Mouse (Mus musculus): Measurements from ENCODE around the gene Calm3. TPM values are rescaled to one million over a fixed set of nuclear protein-coding genes. Genes with fewer than 3 reads are reported as not detected.

Calm3 gene
- polyA plus RNA-seq, 1 experiment from 2014 or later: 333 TPM

DNA sequence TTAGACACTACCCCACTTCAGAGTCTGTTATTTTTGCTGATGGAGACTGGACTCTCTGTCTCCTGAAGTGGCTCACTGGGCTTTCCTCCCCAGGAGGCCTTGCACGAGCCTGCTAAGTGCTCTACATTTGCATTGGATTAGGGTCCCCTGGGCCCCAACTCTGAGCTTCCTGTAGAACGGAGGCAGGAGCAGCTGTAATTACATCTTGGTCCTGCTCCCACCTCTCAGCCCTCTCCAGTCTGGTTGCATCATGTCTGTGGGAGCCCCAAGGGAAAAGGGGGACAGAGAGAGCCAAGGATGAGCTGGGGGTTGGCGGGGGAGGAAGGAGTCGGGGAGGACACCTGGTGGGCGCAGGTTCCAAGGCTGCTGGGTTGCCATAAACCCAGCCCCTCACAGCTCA lies 23.4 kb downstream of the Calm3 start:
- no peaks in the 10 kb centered on the region for H3K27me3 ChIP-seq (replicated peaks; ENCODE audit: control insufficient read depth, insufficient read depth, low read length)
- no peaks in the 10 kb centered on the region for H3K36me3 ChIP-seq (ENCODE audit: control insufficient read depth, insufficient read depth)
- ATAC-seq: no peak
- no peak overlapping the region for H3K4me2 ChIP-seq (ENCODE audit: low read length)
- no peak overlapping the region for H3K4me3 ChIP-seq (replicated peaks; ENCODE audit: low read length)
- WGBS: 24% methylated on average over 5 of the region's 5 CpGs
- no peaks in the 10 kb centered on the region for H3K9me3 ChIP-seq (ENCODE audit: control insufficient read depth, low read length)
- peaks cover 3% of the 10 kb centered on the region for H3K4me1 ChIP-seq (replicated peaks; ENCODE audit: control insufficient read depth, insufficient read depth, low read length)
- no peak overlapping the region for H3K27ac ChIP-seq (ENCODE audit: low read length)
- H3K9ac ChIP-seq (replicated peaks; ENCODE audit: low read depth, low read length): no peak overlapping the region

DNA sequence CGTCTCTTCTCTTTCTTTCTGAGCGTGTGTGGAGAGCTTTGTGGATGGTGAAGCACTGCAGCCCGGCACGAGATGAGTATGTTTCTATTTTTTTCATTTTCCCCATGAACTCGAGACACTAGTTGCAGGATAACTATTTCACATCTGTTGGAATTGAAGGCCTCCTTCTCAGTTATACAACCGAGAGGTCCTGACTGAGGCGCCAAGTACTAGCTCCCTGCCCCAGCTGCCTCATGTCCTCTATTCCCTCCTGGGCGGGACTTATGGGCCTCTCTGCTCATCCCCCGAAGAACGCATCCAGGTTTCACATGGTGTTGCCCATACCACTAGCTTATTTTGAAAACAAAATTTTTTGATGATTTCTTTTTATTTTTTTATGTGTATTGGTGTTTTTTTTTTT lies 28.4 kb downstream of the Calm3 start:
- Histone ChIP-seq H3K4me3 (replicated peaks; ENCODE audit: low read length) (peak overlapping the region; percentile 25), H3K4me1 (replicated peaks; ENCODE audit: control insufficient read depth, insufficient read depth, low read length) (peaks cover 27% of the 10 kb centered on the region), H3K27me3 (replicated peaks; ENCODE audit: control insufficient read depth, insufficient read depth, low read length) (no peaks in the 10 kb centered on the region; the same call in 1 of the 2 replicates), H3K4me2 (ENCODE audit: low read length) (peak overlapping the region; percentile 51), H3K27ac (ENCODE audit: low read length) (no peak overlapping the region), H3K36me3 (ENCODE audit: control insufficient read depth, insufficient read depth) (no peaks in the 10 kb centered on the region), H3K9me3 (ENCODE audit: control insufficient read depth, low read length) (no peaks in the 10 kb centered on the region), H3K9ac (replicated peaks; ENCODE audit: low read depth, low read length) (no peak overlapping the region)
- ATAC-seq: no peak
- 27% methylated on average over 10 of the region's 10 CpGs for WGBS

- H3K36me3 ChIP-seq (ENCODE audit: control insufficient read depth, insufficient read depth): no peaks in the 10 kb centered on the region
- H3K27ac ChIP-seq (ENCODE audit: low read length): no peak overlapping the region; the same call in 1 of the 2 replicates
- H3K27me3 ChIP-seq (replicated peaks; ENCODE audit: control insufficient read depth, insufficient read depth, low read length): no peaks in the 10 kb centered on the region; the same call in 1 of the 2 replicates
- H3K4me2 ChIP-seq (ENCODE audit: low read length): peak overlapping the region; percentile 51
- H3K9me3 ChIP-seq (ENCODE audit: control insufficient read depth, low read length): no peaks in the 10 kb centered on the region
- peak overlapping the region; percentile 9; the same call in 1 of the 2 replicates for H3K9ac ChIP-seq (replicated peaks; ENCODE audit: low read depth, low read length)
- ATAC-seq: peak; percentile 6; the same call in 1 of the 2 replicates
- under 1% methylated on average over 24 of the region's 24 CpGs for WGBS
- peak overlapping the region; percentile 25 for H3K4me3 ChIP-seq (replicated peaks; ENCODE audit: low read length)
- H3K4me1 ChIP-seq (replicated peaks; ENCODE audit: control insufficient read depth, insufficient read depth, low read length): peaks cover 26% of the 10 kb centered on the region
These were observed 28.9 kb downstream of the Calm3 start for GRCm38 (mm10) chr7:16895000-16895399.

- H3K4me2 ChIP-seq (ENCODE audit: low read length): peak overlapping the region; percentile 51; the same call in 1 of the 2 replicates
These were observed 29.6 kb downstream of the Calm3 start for GRCm38 (mm10) chr7:16894279-16894678.

GRCm38 (mm10) chr7:16893612-16894011 lies 30.3 kb downstream of the Calm3 start:
- Histone ChIP-seq H3K4me3 (replicated peaks; ENCODE audit: low read length) (no peak overlapping the region), H3K4me2 (ENCODE audit: low read length) (no peak overlapping the region), H3K36me3 (ENCODE audit: control insufficient read depth, insufficient read depth) (no peaks in the 10 kb centered on the region), H3K4me1 (replicated peaks; ENCODE audit: control insufficient read depth, insufficient read depth, low read length) (peaks cover 26% of the 10 kb centered on the region), H3K9me3 (ENCODE audit: control insufficient read depth, low read length) (no peaks in the 10 kb centered on the region), H3K9ac (replicated peaks; ENCODE audit: low read depth, low read length) (no peak overlapping the region), H3K27me3 (replicated peaks; ENCODE audit: control insufficient read depth, insufficient read depth, low read length) (no peaks in the 10 kb centered on the region; the same call in 1 of the 2 replicates), H3K27ac (ENCODE audit: low read length) (no peak overlapping the region)
- WGBS: 3% methylated on average over 6 of the region's 6 CpGs
- no peak for ATAC-seq

More at GRCm38 (mm10) chr7:16894279-16894678, 29.6 kb downstream of the Calm3 start:
- Histone ChIP-seq H3K27me3 (replicated peaks; ENCODE audit: control insufficient read depth, insufficient read depth, low read length) (no peaks in the 10 kb centered on the region; the same call in 1 of the 2 replicates), H3K4me3 (replicated peaks; ENCODE audit: low read length) (no peak overlapping the region), H3K36me3 (ENCODE audit: control insufficient read depth, insufficient read depth) (no peaks in the 10 kb centered on the region), H3K9ac (replicated peaks; ENCODE audit: low read depth, low read length) (no peak overlapping the region), H3K27ac (ENCODE audit: low read length) (no peak overlapping the region), H3K9me3 (ENCODE audit: control insufficient read depth, low read length) (no peaks in the 10 kb centered on the region), H3K4me1 (replicated peaks; ENCODE audit: control insufficient read depth, insufficient read depth, low read length) (peaks cover 26% of the 10 kb centered on the region)
- ATAC-seq: peak; percentile 36; the same call in 1 of the 2 replicates
- WGBS: 0% methylated on average over 4 of the region's 4 CpGs

DNA sequence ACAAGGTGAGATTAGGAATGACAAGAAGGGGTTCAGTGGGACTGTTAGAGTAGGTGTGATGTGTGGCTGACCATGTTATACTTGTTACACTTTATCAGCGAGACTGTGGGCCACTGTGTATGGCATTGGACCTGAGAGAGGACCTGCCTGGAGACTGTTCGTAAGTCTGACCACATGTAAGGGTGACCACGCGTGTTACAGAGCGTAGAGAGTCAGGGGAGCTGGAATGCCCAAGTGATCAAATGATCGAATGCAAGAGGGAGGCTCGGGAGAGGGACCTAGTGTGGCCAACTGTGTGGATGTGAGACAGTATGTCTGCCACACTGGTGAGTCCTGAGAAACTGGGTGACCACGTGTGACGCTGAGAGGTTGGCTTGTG lies 31.6 kb downstream of the Calm3 start:
- no peak; the same call in 1 of the 2 replicates for ATAC-seq

GRCm38 (mm10) chr7:16891641-16892351 lies 32.1 kb downstream of the Calm3 start, which contains the start of gene Gng8:
Gene Gng8, plus strand, starts transcription at chr7:16891786.
- WGBS: 1% methylated on average over 30 of the region's 30 CpGs
- Histone ChIP-seq H3K4me1 (replicated peaks; ENCODE audit: control insufficient read depth, insufficient read depth, low read length) (peaks cover 26% of the 10 kb centered on the region), H3K36me3 (ENCODE audit: control insufficient read depth, insufficient read depth) (no peaks in the 10 kb centered on the region), H3K27ac (ENCODE audit: low read length) (no peak within 1 kb of the TSS), H3K9me3 (ENCODE audit: control insufficient read depth, low read length) (no peaks in the 10 kb centered on the region), H3K9ac (replicated peaks; ENCODE audit: low read depth, low read length) (peak within 1 kb of the TSS; percentile 35), H3K4me3 (replicated peaks; ENCODE audit: low read length) (peak within 1 kb of the TSS; percentile 32), H3K27me3 (replicated peaks; ENCODE audit: control insufficient read depth, insufficient read depth, low read length) (no peaks in the 10 kb centered on the region; the same call in 1 of the 2 replicates), H3K4me2 (ENCODE audit: low read length) (peak within 1 kb of the TSS; percentile 63)
- peak; percentile 74 for ATAC-seq

More for the DNA sequence above, 31.6 kb downstream of the Calm3 start:
- Histone ChIP-seq H3K9ac (replicated peaks; ENCODE audit: low read depth, low read length) (no peak overlapping the region), H3K9me3 (ENCODE audit: control insufficient read depth, low read length) (no peaks in the 10 kb centered on the region), H3K4me3 (replicated peaks; ENCODE audit: low read length) (no peak overlapping the region), H3K36me3 (ENCODE audit: control insufficient read depth, insufficient read depth) (no peaks in the 10 kb centered on the region), H3K4me1 (replicated peaks; ENCODE audit: control insufficient read depth, insufficient read depth, low read length) (peaks cover 26% of the 10 kb centered on the region), H3K27me3 (replicated peaks; ENCODE audit: control insufficient read depth, insufficient read depth, low read length) (no peaks in the 10 kb centered on the region; the same call in 1 of the 2 replicates), H3K4me2 (ENCODE audit: low read length) (no peak overlapping the region), H3K27ac (ENCODE audit: low read length) (no peak overlapping the region)
- 54% methylated on average over 9 of the region's 9 CpGs for WGBS

DNA sequence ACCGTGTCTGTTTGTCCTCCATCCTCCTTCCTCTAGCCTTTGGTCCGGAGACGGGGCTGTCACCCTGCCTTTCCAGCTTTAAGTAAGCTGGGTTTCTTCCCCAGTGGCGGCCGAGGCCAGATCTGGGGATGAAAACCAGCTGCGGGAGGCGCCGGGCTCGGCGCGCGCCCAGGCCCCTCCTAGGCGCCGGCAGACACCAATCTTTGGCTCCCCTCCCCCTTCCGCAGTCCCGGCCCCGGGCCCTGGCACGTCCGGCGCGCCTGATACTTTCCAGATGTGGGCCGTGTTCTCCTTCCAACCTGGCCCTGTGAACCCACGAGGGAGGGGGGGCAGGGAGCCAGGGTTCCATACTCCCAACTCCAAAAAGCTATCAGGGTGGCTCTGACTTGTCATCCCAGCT lies 33.0 kb downstream of the Calm3 start:
- peaks cover 26% of the 10 kb centered on the region for H3K4me1 ChIP-seq (replicated peaks; ENCODE audit: control insufficient read depth, insufficient read depth, low read length)
- peak overlapping the region; percentile 10; the same call in 1 of the 2 replicates for H3K4me2 ChIP-seq (ENCODE audit: low read length)
- H3K4me3 ChIP-seq (replicated peaks; ENCODE audit: low read length): no peak overlapping the region
- 2% methylated on average over 23 of the region's 23 CpGs for WGBS
- H3K27ac ChIP-seq (ENCODE audit: low read length): no peak overlapping the region
- H3K9me3 ChIP-seq (ENCODE audit: control insufficient read depth, low read length): peaks cover 5% of the 10 kb centered on the region
- no peak overlapping the region for H3K9ac ChIP-seq (replicated peaks; ENCODE audit: low read depth, low read length)
- H3K36me3 ChIP-seq (ENCODE audit: control insufficient read depth, insufficient read depth): peaks cover 6% of the 10 kb centered on the region
- H3K27me3 ChIP-seq (replicated peaks; ENCODE audit: control insufficient read depth, insufficient read depth, low read length): peaks cover 3% of the 10 kb centered on the region
- no peak for ATAC-seq

- H3K36me3 ChIP-seq (ENCODE audit: control insufficient read depth, insufficient read depth): peaks cover 10% of the 10 kb centered on the region
- no peak overlapping the region for H3K9ac ChIP-seq (replicated peaks; ENCODE audit: low read depth, low read length)
- H3K9me3 ChIP-seq (ENCODE audit: control insufficient read depth, low read length): peaks cover 9% of the 10 kb centered on the region
- no peak for ATAC-seq
- 45% methylated on average over 6 of the region's 6 CpGs for WGBS
- H3K4me2 ChIP-seq (ENCODE audit: low read length): no peak overlapping the region
- H3K4me1 ChIP-seq (replicated peaks; ENCODE audit: control insufficient read depth, insufficient read depth, low read length): peaks cover 26% of the 10 kb centered on the region
- no peak overlapping the region for H3K4me3 ChIP-seq (replicated peaks; ENCODE audit: low read length)
- H3K27ac ChIP-seq (ENCODE audit: low read length): no peak overlapping the region
- peaks cover 7% of the 10 kb centered on the region for H3K27me3 ChIP-seq (replicated peaks; ENCODE audit: control insufficient read depth, insufficient read depth, low read length)
These were observed 33.4 kb downstream of the Calm3 start for GRCm38 (mm10) chr7:16890536-16890935.
